Mouse (Mus musculus): ENCODE results near the gene Slc25a23. TPM values are rescaled to one million over a fixed set of nuclear protein-coding genes. Genes with fewer than 3 reads are reported as not detected.
A peak's percentile ranks its signal among the peaks of the same experiment; 100 is the strongest.

Gene Slc25a23
- total and polyA plus RNA-seq, 3 experiments, result 3.3 to 44.5 (median 16.7) TPM

GRCm38 (mm10) chr17:57048816-57049215 is 10.8 kb downstream of the Slc25a23 start:
- Histone ChIP-seq H3K4me3 (ENCODE audit: low read depth, low read length) (no peak overlapping the region), H3K36me3 (replicated peaks) (peaks cover 14% of the 10 kb centered on the region), H3K9me3 (replicated peaks) (no peaks in the 10 kb centered on the region), H3K27me3 (ENCODE audit: insufficient read depth, low read length) (peaks cover 23% of the 10 kb centered on the region), H3K4me1 (ENCODE audit: insufficient read depth, low read depth, low read length) (peaks cover 4% of the 10 kb centered on the region; the same call in 1 of the 2 replicates)
- TF ChIP-seq POLR2AphosphoS5 (IDR thresholded peaks at IDR 0.05; ENCODE audit: insufficient replicate concordance, low read depth, low read length), result no peak
- no peak for TF ChIP-seq GATA1 (IDR thresholded peaks at IDR 0.05; ENCODE audit: borderline replicate concordance, low read length)
- TF ChIP-seq TAL1 (conservative IDR thresholded peaks at IDR 0.05; ENCODE audit: low read depth, low read length), result no peak
- TF ChIP-seq CTCF (IDR thresholded peaks at IDR 0.05; ENCODE audit: low read depth, low read length), result no peak
- TF ChIP-seq GATA2 (IDR thresholded peaks at IDR 0.05; ENCODE audit: borderline replicate concordance, low read depth, low read length), result no peak
- no peak for ATAC-seq (ENCODE audit: extremely low read depth, insufficient number of reproducible peaks, low FRiP score, poor library complexity, severe bottlenecking)
- DNase-seq (ENCODE audit: low spot score), result no peak

DNA sequence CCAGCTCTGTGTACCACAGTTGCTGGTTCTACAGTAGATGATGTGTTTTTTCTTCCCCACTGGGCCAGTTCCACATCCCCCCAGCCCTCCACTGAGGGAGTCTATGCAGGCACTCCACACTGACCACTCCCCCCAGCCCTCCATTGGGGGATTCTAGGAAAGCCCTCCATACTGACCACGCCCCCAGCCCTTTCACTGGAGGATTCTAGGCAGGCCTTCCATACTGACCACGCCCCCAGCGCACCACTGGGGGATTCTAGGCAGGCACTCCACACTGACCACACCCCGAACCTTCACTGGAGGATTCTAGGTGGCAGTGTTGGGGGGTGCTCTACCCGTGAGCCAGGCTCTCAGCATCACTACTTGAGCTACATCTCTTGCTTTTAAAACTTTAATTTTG is 12.3 kb downstream of the Slc25a23 start:
- Histone ChIP-seq H3K4me3 (ENCODE audit: low read depth, low read length) (no peak overlapping the region), H3K27me3 (ENCODE audit: insufficient read depth, low read length) (peaks cover 25% of the 10 kb centered on the region), H3K4me1 (ENCODE audit: insufficient read depth, low read depth, low read length) (peaks cover 4% of the 10 kb centered on the region; the same call in 1 of the 2 replicates), H3K9me3 (replicated peaks) (no peaks in the 10 kb centered on the region), H3K36me3 (replicated peaks) (peaks cover 2% of the 10 kb centered on the region)
- no peak for TF ChIP-seq GATA2 (IDR thresholded peaks at IDR 0.05; ENCODE audit: borderline replicate concordance, low read depth, low read length)
- no peak for TF ChIP-seq TAL1 (conservative IDR thresholded peaks at IDR 0.05; ENCODE audit: low read depth, low read length)
- TF ChIP-seq POLR2AphosphoS5 (IDR thresholded peaks at IDR 0.05; ENCODE audit: insufficient replicate concordance, low read depth, low read length), result no peak
- TF ChIP-seq GATA1 (IDR thresholded peaks at IDR 0.05; ENCODE audit: borderline replicate concordance, low read length), result no peak
- ATAC-seq (ENCODE audit: extremely low read depth, insufficient number of reproducible peaks, low FRiP score, poor library complexity, severe bottlenecking) (peak; percentile 54; the same call in 1 of the 2 replicates), DNase-seq (ENCODE audit: low spot score) (no peak)

GRCm38 (mm10) chr17:57041554-57041953 is 18.1 kb downstream of the Slc25a23 start, which contains the start of gene Slc25a41:
Gene Slc25a41, minus strand, starts transcription at chr17:57041654.
- DNase-seq (ENCODE audit: low spot score) (no peak), ATAC-seq (ENCODE audit: extremely low read depth, insufficient number of reproducible peaks, low FRiP score, poor library complexity, severe bottlenecking) (no peak)
- Histone ChIP-seq H3K36me3 (replicated peaks) (no peaks in the 10 kb centered on the region), H3K4me3 (ENCODE audit: low read depth, low read length) (no peak within 1 kb of the TSS), H3K9me3 (replicated peaks) (0 out of 2 replicates have a peak, but pooled peaks cover 2% of the 10 kb centered on the region), H3K27me3 (ENCODE audit: insufficient read depth, low read length) (peaks cover 62% of the 10 kb centered on the region), H3K4me1 (ENCODE audit: insufficient read depth, low read depth, low read length) (peaks cover 12% of the 10 kb centered on the region)
- TF ChIP-seq GATA2 (IDR thresholded peaks at IDR 0.05; ENCODE audit: borderline replicate concordance, low read depth, low read length) (no peak), TAL1 (conservative IDR thresholded peaks at IDR 0.05; ENCODE audit: low read depth, low read length) (no peak), GATA1 (IDR thresholded peaks at IDR 0.05; ENCODE audit: borderline replicate concordance, low read length) (no peak), CTCF (IDR thresholded peaks at IDR 0.05; ENCODE audit: low read depth, low read length) (no peak), POLR2AphosphoS5 (IDR thresholded peaks at IDR 0.05; ENCODE audit: insufficient replicate concordance, low read depth, low read length) (no peak)

DNA sequence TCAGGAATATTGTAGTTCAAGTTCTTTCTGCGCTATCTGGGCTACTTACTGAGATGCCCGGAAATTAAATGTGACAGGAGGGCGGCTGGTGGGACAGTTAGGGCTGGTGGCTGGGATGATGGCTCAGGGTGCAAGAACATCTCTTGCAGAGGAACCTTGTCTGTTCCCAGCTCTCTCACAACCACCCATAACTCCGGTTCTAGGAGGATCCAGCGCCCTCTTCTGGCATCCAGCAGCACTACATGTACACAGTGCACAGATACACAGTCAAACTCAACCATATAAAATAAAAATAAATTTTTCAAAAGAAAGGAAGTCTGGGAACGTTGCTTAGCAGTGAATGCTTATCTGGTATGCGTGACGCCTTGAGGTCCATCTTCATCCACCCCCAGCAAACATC is 20.7 kb downstream of the Slc25a23 start:
- no peak for TF ChIP-seq CTCF (IDR thresholded peaks at IDR 0.05; ENCODE audit: low read depth, low read length)
- no peak for TF ChIP-seq POLR2AphosphoS5 (IDR thresholded peaks at IDR 0.05; ENCODE audit: insufficient replicate concordance, low read depth, low read length)
- no peak for TF ChIP-seq TAL1 (conservative IDR thresholded peaks at IDR 0.05; ENCODE audit: low read depth, low read length)
- no peak for TF ChIP-seq GATA2 (IDR thresholded peaks at IDR 0.05; ENCODE audit: borderline replicate concordance, low read depth, low read length)
- TF ChIP-seq GATA1 (IDR thresholded peaks at IDR 0.05; ENCODE audit: borderline replicate concordance, low read length), result no peak
- Histone ChIP-seq H3K4me1 (ENCODE audit: insufficient read depth, low read depth, low read length) (peaks cover 12% of the 10 kb centered on the region), H3K36me3 (replicated peaks) (no peaks in the 10 kb centered on the region), H3K27me3 (ENCODE audit: insufficient read depth, low read length) (peaks cover 54% of the 10 kb centered on the region), H3K9me3 (replicated peaks) (0 out of 2 replicates have a peak, but pooled peaks cover 2% of the 10 kb centered on the region), H3K4me3 (ENCODE audit: low read depth, low read length) (no peak overlapping the region)
- ATAC-seq (ENCODE audit: extremely low read depth, insufficient number of reproducible peaks, low FRiP score, poor library complexity, severe bottlenecking), result no peak
- no peak for DNase-seq (ENCODE audit: low spot score)

DNA sequence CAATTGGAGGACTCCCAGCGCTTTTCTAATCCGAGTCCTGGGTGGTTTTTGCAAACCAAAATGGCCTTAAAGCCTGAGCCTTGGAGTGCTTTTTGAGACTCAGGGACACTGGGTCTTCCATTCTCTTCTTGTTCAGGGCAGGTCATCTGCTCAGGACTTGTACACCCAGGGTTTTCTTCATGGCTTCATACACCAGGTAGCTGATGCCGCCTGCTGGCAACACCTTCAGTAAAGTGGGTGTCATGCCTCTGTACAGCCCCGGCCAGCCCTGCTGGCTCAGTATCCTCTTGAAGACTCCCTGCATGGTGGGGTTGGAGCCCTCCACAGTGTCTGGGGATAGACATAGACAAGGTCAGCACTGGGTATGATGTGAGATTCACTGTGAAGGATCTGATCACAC is 26.8 kb downstream of the Slc25a23 start:
- H3K27me3 ChIP-seq (ENCODE audit: insufficient read depth, low read length), result peaks cover 8% of the 10 kb centered on the region
- peaks cover 37% of the 10 kb centered on the region for H3K4me1 ChIP-seq (ENCODE audit: insufficient read depth, low read depth, low read length)
- H3K4me3 ChIP-seq (ENCODE audit: low read depth, low read length), result peak overlapping the region; percentile 5; the same call in 1 of the 2 replicates
- TF ChIP-seq TAL1 (conservative IDR thresholded peaks at IDR 0.05; ENCODE audit: low read depth, low read length), result no peak
- TF ChIP-seq GATA1 (IDR thresholded peaks at IDR 0.05; ENCODE audit: borderline replicate concordance, low read length), result no peak
- TF ChIP-seq CTCF (IDR thresholded peaks at IDR 0.05; ENCODE audit: low read depth, low read length), result no peak
- TF ChIP-seq POLR2AphosphoS5 (IDR thresholded peaks at IDR 0.05; ENCODE audit: insufficient replicate concordance, low read depth, low read length), result no peak
- TF ChIP-seq GATA2 (IDR thresholded peaks at IDR 0.05; ENCODE audit: borderline replicate concordance, low read depth, low read length), result no peak
- DNase-seq (ENCODE audit: low spot score), result no peak
- peaks cover 22% of the 10 kb centered on the region for H3K36me3 ChIP-seq (replicated peaks)
- ATAC-seq (ENCODE audit: extremely low read depth, insufficient number of reproducible peaks, low FRiP score, poor library complexity, severe bottlenecking), result no peak
- H3K9me3 ChIP-seq (replicated peaks), result no peaks in the 10 kb centered on the region

- Histone ChIP-seq H3K27me3 (ENCODE audit: insufficient read depth, low read length) (peaks cover 6% of the 10 kb centered on the region), H3K9me3 (replicated peaks) (no peaks in the 10 kb centered on the region), H3K36me3 (replicated peaks) (peaks cover 33% of the 10 kb centered on the region), H3K4me3 (ENCODE audit: low read depth, low read length) (peak overlapping the region; percentile 87), H3K4me1 (ENCODE audit: insufficient read depth, low read depth, low read length) (peaks cover 46% of the 10 kb centered on the region)
- DNase-seq (ENCODE audit: low spot score), result peak; percentile 97
- no peak for TF ChIP-seq GATA1 (IDR thresholded peaks at IDR 0.05; ENCODE audit: borderline replicate concordance, low read length)
- no peak for TF ChIP-seq GATA2 (IDR thresholded peaks at IDR 0.05; ENCODE audit: borderline replicate concordance, low read depth, low read length)
- TF ChIP-seq TAL1 (conservative IDR thresholded peaks at IDR 0.05; ENCODE audit: low read depth, low read length), result no peak
- TF ChIP-seq CTCF (IDR thresholded peaks at IDR 0.05; ENCODE audit: low read depth, low read length), result no peak
- TF ChIP-seq POLR2AphosphoS5 (IDR thresholded peaks at IDR 0.05; ENCODE audit: insufficient replicate concordance, low read depth, low read length), result no peak
- ATAC-seq (ENCODE audit: extremely low read depth, insufficient number of reproducible peaks, low FRiP score, poor library complexity, severe bottlenecking), result peak; percentile 82
Observed at GRCm38 (mm10) chr17:57031661-57032420, 27.8 kb downstream of the Slc25a23 start.
